Mouse (Mus musculus): ENCODE measurements around the gene Tmc3.

Tmc3 gene

GRCm38 (mm10) chr7:83671573-83671972 is 86.8 kb downstream of the Tmc3 start:
- no peak for DNase-seq
